Mouse (Mus musculus) embryonic facial prominence, embryonic 11.5 days (tissue): ENCODE results near the gene Zfp184. TPM values are rescaled to one million over a fixed set of nuclear protein-coding genes. Genes with fewer than 3 reads are reported as not detected.

Experiments
- ATAC-seq: fragments of 200-750 bp; cut with Nextera tagmentation; replicated peaks from 2 replicates; pipeline ENCODE4 v1.8.0; 2017; ENCODE audit warnings: low read depth; ENCODE audit not compliant: insufficient number of reproducible peaks, low FRiP score, low TSS enrichment
- DNase-seq: peaks from one replicate; pipeline ENCODE4 v3.0.0-alpha.2; 2015; ENCODE audit warnings: low spot score
- H3K27ac ChIP-seq: fragments of 300-500 bp; sonication (generic); replicated peaks from 2 replicates; pipeline ENCODE4 v1.5.1; 2014; ENCODE audit warnings: mild to moderate bottlenecking, low read depth, low read length, control low read depth
- H3K27me3 ChIP-seq: fragments of 300-500 bp; sonication (generic); 2 replicates; pipeline ENCODE4 v1.6.1; 2014; ENCODE audit warnings: mild to moderate bottlenecking, low read length, moderate library complexity, mixed read lengths; ENCODE audit not compliant: control insufficient read depth, insufficient read depth
- H3K36me3 ChIP-seq: fragments of 300-500 bp; sonication (generic); replicated peaks from 2 replicates; pipeline ENCODE4 v1.6.1; 2014; ENCODE audit warnings: low read depth, mild to moderate bottlenecking, low read length, moderate library complexity, mixed read lengths; ENCODE audit not compliant: control insufficient read depth, insufficient read depth
- H3K4me1 ChIP-seq: fragments of 300-500 bp; sonication (generic); 2 replicates; pipeline ENCODE4 v1.6.1; 2014; ENCODE audit warnings: low read length, mixed read lengths; ENCODE audit not compliant: control insufficient read depth, insufficient read depth
- H3K4me2 ChIP-seq: fragments of 300-500 bp; sonication (generic); 2 replicates; pipeline ENCODE4 v1.6.1; 2014; ENCODE audit warnings: low read depth, mild to moderate bottlenecking, control low read depth, low read length, moderate library complexity
- H3K4me3 ChIP-seq: fragments of 300-500 bp; sonication (generic); 2 replicates; pipeline ENCODE4 v1.5.1; 2014; ENCODE audit warnings: low read depth, low read length, control low read depth
- H3K9ac ChIP-seq: fragments of 300-500 bp; sonication (generic); replicated peaks from 2 replicates; pipeline ENCODE4 v1.6.1; 2014; ENCODE audit warnings: mild to moderate bottlenecking, control low read depth, low read length
- H3K9me3 ChIP-seq: fragments of 300-500 bp; sonication (generic); replicated peaks from 2 replicates; pipeline ENCODE4 v1.6.1; 2016; ENCODE audit warnings: mild to moderate bottlenecking, low read length, inconsistent platforms, mixed read lengths; ENCODE audit not compliant: control insufficient read depth
- WGBS: fragments of 180-500 bp; shearing (Covaris S2); extraction: QIAGEN DNeasy Blood & Tissue Kit; methylation state at CpG from one replicate; pipeline ENCODE4 v1.1.7; 2014; 5-methylcytosine and 5-hydroxymethylcytosine counted together
- polyA plus RNA-seq: library from polyadenylated mRNA; unstranded; fragments of >200 nt; fragmentation: Nextera tagmentation; extraction: Ambion mirVana; gene quantifications from 2 replicates; pipeline ENCODE4 v1.2.1, GENCODE M21; 2014

Gene Zfp184
- polyA plus RNA-seq, 1 experiment from 2014 or later = 28.2 TPM

GRCm38 (mm10) chr13:21974726-21975473 lies 30.0 kb downstream of the Zfp184 start:
- Histone ChIP-seq H3K27ac (0 out of 2 replicates have a peak overlapping the region, but pooled peaks have one; percentile 59), H3K36me3 (no peaks in the 10 kb centered on the region), H3K4me1 (no peaks in the 10 kb centered on the region), H3K9ac (peak overlapping the region; percentile 82), H3K9me3 (no peaks in the 10 kb centered on the region), H3K4me3 (peak overlapping the region; percentile 55), H3K4me2 (peak overlapping the region; percentile 33), H3K27me3 (peaks cover 3% of the 10 kb centered on the region; the same call in 1 of the 2 replicates)
- WGBS = 4% methylated on average over 20 of the region's 20 CpGs
- peak; percentile 86 for DNase-seq
- peak; percentile 92 for ATAC-seq

GRCm38 (mm10) chr13:21980981-21981802 lies 36.3 kb downstream of the Zfp184 start, which contains the start of gene Pom121l2:
TSS of gene Pom121l2 (plus strand) at chr13:21981194.
- peak; percentile 60; the same call in 1 of the 2 replicates for ATAC-seq

GRCm38 (mm10) chr13:21981803-21982193 lies 36.9 kb downstream of the Zfp184 start:
- Histone ChIP-seq H3K27ac (no peak overlapping the region), H3K36me3 (no peaks in the 10 kb centered on the region), H3K4me2 (peak overlapping the region; percentile 95), H3K4me3 (peak overlapping the region; percentile 57), H3K4me1 (peaks cover 4% of the 10 kb centered on the region; the same call in 1 of the 2 replicates), H3K27me3 (peaks cover 20% of the 10 kb centered on the region), H3K9me3 (no peaks in the 10 kb centered on the region), H3K9ac (peak overlapping the region; percentile 74)
- ATAC-seq (no peak), DNase-seq (peak; percentile 14)
- 5% methylated on average over 17 of the region's 17 CpGs for WGBS

More at GRCm38 (mm10) chr13:21980981-21981802, 36.3 kb downstream of the Zfp184 start, which contains the start of gene Pom121l2:
- H3K4me3 ChIP-seq = peak within 1 kb of the TSS; percentile 57
- H3K4me2 ChIP-seq = peak within 1 kb of the TSS; percentile 95
- WGBS = under 1% methylated on average over 58 of the region's 58 CpGs
- no peak within 1 kb of the TSS for H3K27ac ChIP-seq
- no peaks in the 10 kb centered on the region for H3K36me3 ChIP-seq
- no peaks in the 10 kb centered on the region for H3K9me3 ChIP-seq
- peaks cover 20% of the 10 kb centered on the region for H3K27me3 ChIP-seq
- peak within 1 kb of the TSS; percentile 74 for H3K9ac ChIP-seq
- peaks cover 4% of the 10 kb centered on the region; the same call in 1 of the 2 replicates for H3K4me1 ChIP-seq
- DNase-seq = peak; percentile 56

- no peak overlapping the region for H3K27ac ChIP-seq
- ATAC-seq (no peak), DNase-seq (no peak)
- peaks cover 4% of the 10 kb centered on the region; the same call in 1 of the 2 replicates for H3K4me1 ChIP-seq
- no peak overlapping the region for H3K4me3 ChIP-seq
- H3K27me3 ChIP-seq = peaks cover 17% of the 10 kb centered on the region
- H3K9me3 ChIP-seq = no peaks in the 10 kb centered on the region
- H3K36me3 ChIP-seq = no peaks in the 10 kb centered on the region
- WGBS = 87% methylated on average over 2 of the region's 2 CpGs
- H3K4me2 ChIP-seq = no peak overlapping the region
- no peak overlapping the region for H3K9ac ChIP-seq
Observed at GRCm38 (mm10) chr13:21984486-21984885, 39.6 kb downstream of the Zfp184 start.

GRCm38 (mm10) chr13:21992550-21992949 lies 47.7 kb downstream of the Zfp184 start:
- Histone ChIP-seq H3K4me2 (no peak overlapping the region), H3K4me1 (no peaks in the 10 kb centered on the region), H3K9me3 (no peaks in the 10 kb centered on the region), H3K9ac (no peak overlapping the region), H3K4me3 (no peak overlapping the region), H3K36me3 (no peaks in the 10 kb centered on the region), H3K27me3 (peaks cover 10% of the 10 kb centered on the region), H3K27ac (no peak overlapping the region)
- no peak for ATAC-seq
- WGBS = 84% methylated on average over 5 of the region's 5 CpGs
- DNase-seq = no peak

- H3K27me3 ChIP-seq = peaks cover 25% of the 10 kb centered on the region
- DNase-seq = peak; percentile 73
Observed at GRCm38 (mm10) chr13:21993957-21994738, 49.3 kb downstream of the Zfp184 start.

GRCm38 (mm10) chr13:21994896-21995295 lies 50.0 kb downstream of the Zfp184 start:
- 6% methylated on average over 8 of the region's 8 CpGs for WGBS
- Histone ChIP-seq H3K4me2 (peak overlapping the region; percentile 60), H3K36me3 (no peaks in the 10 kb centered on the region), H3K4me3 (peak overlapping the region; percentile 34), H3K9ac (no peak overlapping the region), H3K4me1 (no peaks in the 10 kb centered on the region), H3K9me3 (no peaks in the 10 kb centered on the region), H3K27ac (no peak overlapping the region), H3K27me3 (peaks cover 30% of the 10 kb centered on the region)
- DNase-seq (peak; percentile 44), ATAC-seq (no peak)

More at GRCm38 (mm10) chr13:21993957-21994738, 49.3 kb downstream of the Zfp184 start:
- Histone ChIP-seq H3K27ac (no peak overlapping the region), H3K36me3 (no peaks in the 10 kb centered on the region), H3K9me3 (no peaks in the 10 kb centered on the region), H3K4me2 (no peak overlapping the region), H3K9ac (no peak overlapping the region), H3K4me3 (no peak overlapping the region), H3K4me1 (no peaks in the 10 kb centered on the region)
- no peak for ATAC-seq
- under 1% methylated on average over 22 of the region's 22 CpGs for whole genome bisulfite sequencing
